Mouse (Mus musculus): ENCODE measurements around the gene 2610001J05Rik. TPM values are rescaled to one million over a fixed set of nuclear protein-coding genes. Genes with fewer than 3 reads are reported as not detected.

The 2610001J05Rik gene
- polyA plus RNA-seq, 1 experiment from 2014 or later = 90.8 TPM

DNA sequence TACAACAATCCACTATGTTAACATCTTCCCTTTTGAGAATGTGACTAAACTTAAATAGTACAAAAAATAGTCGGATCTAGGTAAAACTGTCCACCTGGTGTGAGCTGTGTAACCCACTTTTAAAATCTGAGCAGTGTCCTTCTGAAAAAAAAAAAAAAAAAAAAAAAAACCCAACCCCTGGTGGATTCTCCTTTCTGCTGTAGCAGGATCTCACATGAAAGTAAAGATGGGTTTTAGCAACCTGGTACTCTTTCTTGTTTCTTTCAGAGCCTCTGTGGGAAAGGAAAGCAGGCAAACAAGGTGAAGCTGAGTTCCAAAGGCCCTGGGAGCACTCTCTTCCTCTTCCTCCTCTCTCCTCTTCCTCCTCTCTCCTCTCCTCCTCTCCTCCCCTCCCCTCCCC, 42.4 kb downstream of the 2610001J05Rik start:
- H3K4me3 ChIP-seq (ENCODE audit: low read depth, low read length) = no peak overlapping the region
- TF ChIP-seq CTCF (IDR thresholded peaks at IDR 0.05; ENCODE audit: low read depth) = no peak
- H3K4me1 ChIP-seq (ENCODE audit: insufficient read depth) = no peaks in the 10 kb centered on the region
- no peaks in the 10 kb centered on the region for H3K27me3 ChIP-seq (ENCODE audit: insufficient read depth, low read length)
- no peaks in the 10 kb centered on the region for H3K36me3 ChIP-seq (ENCODE audit: insufficient read depth)
- no peak for ATAC-seq (ENCODE audit: insufficient read depth)
- H3K9ac ChIP-seq = no peak overlapping the region
- no peak overlapping the region for H3K27ac ChIP-seq (ENCODE audit: low read depth)
- DNase-seq = no peak
- 66% methylated on average over 1 of the region's 1 CpGs for WGBS
- H3K4me2 ChIP-seq = no peak overlapping the region
- H3K9me3 ChIP-seq (ENCODE audit: low read depth, low read length) = no peaks in the 10 kb centered on the region

Other genes starting within 250 kb of the 2610001J05Rik start
- 22.8 and 23.0 TPM in 2 replicates for gene Bmt2, start 193.6 kb downstream of the 2610001J05Rik start, polyA plus RNA-seq (2014; fragmentation: Nextera tagmentation; extraction: Ambion mirVana)
- gene Gpr85, start 31.6 kb downstream of the 2610001J05Rik start, polyA plus RNA-seq (2014; fragmentation: Nextera tagmentation; extraction: Ambion mirVana) = 5.0 and 5.6 TPM in 2 replicates